Mouse (Mus musculus): Measurements from ENCODE around the gene Gm43191.

GRCm38 (mm10) chr3:116681160-116681559, at the start of gene Gm43191:
- TF ChIP-seq POLR2A (IDR thresholded peaks at IDR 0.05; ENCODE audit: borderline replicate concordance, extremely low read depth, low read depth, low read length), result no peak
- TF ChIP-seq CTCF (IDR thresholded peaks at IDR 0.05; ENCODE audit: insufficient read depth, low read length), result no peak

Data from lung, adult 2 months (tissue).